Mouse (Mus musculus): ENCODE results near the gene Spp2.

GRCm38 (mm10) chr1:88454703-88455102 lies 47.9 kb downstream of the Spp2 start:
- TF ChIP-seq CTCF (IDR thresholded peaks at IDR 0.05; ENCODE audit: extremely low read depth, insufficient read depth, low read length) (no peak), POLR2A (IDR thresholded peaks at IDR 0.05; ENCODE audit: extremely low read depth, insufficient read depth, low read length) (no peak)
